Mouse (Mus musculus) limb, embryonic 14.5 days (tissue): ENCODE results near the gene Pde4dip. TPM values are rescaled to one million over a fixed set of nuclear protein-coding genes. Genes with fewer than 3 reads are reported as not detected.

Experiments
- ATAC-seq: fragments of 200-750 bp; cut with Nextera tagmentation; 2 replicates; pipeline ENCODE4 v1.8.0; 2017; ENCODE audit warnings: low read depth, moderate number of reproducible peaks, moderate TSS enrichment; ENCODE audit not compliant: low FRiP score
- DNase-seq: peaks from one replicate; pipeline ENCODE4 v3.0.0-alpha.2; 2015; ENCODE audit warnings: low spot score
- H3K27ac ChIP-seq: fragments of 300-500 bp; sonication (generic); replicated peaks from 2 replicates; pipeline ENCODE4 v1.5.1; 2014; ENCODE audit warnings: low read depth, mild to moderate bottlenecking, low read length, moderate library complexity, mixed read lengths
- H3K27me3 ChIP-seq: fragments of 300-500 bp; sonication (generic); 2 replicates; pipeline ENCODE4 v1.6.1; 2014; ENCODE audit warnings: low read length, mixed read lengths; ENCODE audit not compliant: control insufficient read depth, insufficient read depth
- H3K36me3 ChIP-seq: fragments of 300-500 bp; sonication (generic); 2 replicates; pipeline ENCODE4 v1.6.1; 2014; ENCODE audit warnings: mild to moderate bottlenecking, low read length, moderate library complexity, mixed read lengths; ENCODE audit not compliant: control insufficient read depth, insufficient read depth
- H3K4me1 ChIP-seq: fragments of 300-500 bp; sonication (generic); 2 replicates; pipeline ENCODE4 v1.6.1; 2014; ENCODE audit warnings: antibody characterized with exemption, low read length, mixed read lengths; ENCODE audit not compliant: control insufficient read depth, insufficient read depth
- H3K4me2 ChIP-seq: fragments of 300-500 bp; sonication (generic); replicated peaks from 2 replicates; pipeline ENCODE4 v1.6.1; 2014; ENCODE audit warnings: low read depth, mild to moderate bottlenecking, low read length, moderate library complexity; ENCODE audit not compliant: severe bottlenecking
- H3K4me3 ChIP-seq: fragments of 300-500 bp; sonication (generic); replicated peaks from 2 replicates; pipeline ENCODE4 v1.5.1; 2014; ENCODE audit warnings: low read length
- H3K9ac ChIP-seq: fragments of 300-500 bp; sonication (generic); 2 replicates; pipeline ENCODE4 v1.6.1; 2014; ENCODE audit warnings: mild to moderate bottlenecking, low read depth, low read length, moderate library complexity; ENCODE audit not compliant: severe bottlenecking
- H3K9me3 ChIP-seq: fragments of 300-500 bp; sonication (generic); 2 replicates; pipeline ENCODE4 v1.6.1; 2016; ENCODE audit warnings: low read length; ENCODE audit not compliant: control insufficient read depth
- POLR2A ChIP-seq: fragments of 200-500 bp; IDR thresholded peaks from 2 replicates; pipeline ENCODE4 v1.8.0; 2012; ENCODE audit warnings: inconsistent platforms, mild to moderate bottlenecking, moderate library complexity, borderline replicate concordance; ENCODE audit not compliant: insufficient read depth, insufficient read length; ENCODE audit errors: extremely low read depth
- WGBS: fragments of 180-500 bp; shearing (Covaris S2); extraction: QIAGEN DNeasy Blood & Tissue Kit; methylation state at CpG from one replicate; pipeline ENCODE4 v1.1.7; 2014; 5-methylcytosine and 5-hydroxymethylcytosine counted together
- polyA plus RNA-seq, 2 experiments: library from polyadenylated mRNA; depleted of rRNA in 1 of 2; stranded (reverse) in 1 of 2; unstranded in 1 of 2; fragments of >200 nt; fragmentation: Nextera tagmentation in 1 of 2; extraction: Ambion mirVana in 1 of 2; gene quantifications; 2 replicates each; pipeline versions ENCODE4 v1.2.1 to v1.2.3; 2012 to 2014

Gene Pde4dip
- polyA plus RNA-seq, 2 experiments: 33.3 to 38.5 TPM

- H3K9me3 ChIP-seq: no peaks in the 10 kb centered on the region
- no peak for ATAC-seq
- no peaks in the 10 kb centered on the region for H3K27me3 ChIP-seq
- no peaks in the 10 kb centered on the region for H3K36me3 ChIP-seq
- H3K27ac ChIP-seq: no peak overlapping the region
- H3K9ac ChIP-seq: no peak overlapping the region
- WGBS: 91% methylated on average over 5 of the region's 5 CpGs
- no peak for DNase-seq
- no peaks in the 10 kb centered on the region for H3K4me1 ChIP-seq
- no peak overlapping the region for H3K4me2 ChIP-seq
- H3K4me3 ChIP-seq: no peak overlapping the region
- TF ChIP-seq POLR2A: no peak
Measured at GRCm38 (mm10) chr3:97881576-97881975, 6.9 kb downstream of the Pde4dip start.

- TF ChIP-seq POLR2A: no peak
- no peaks in the 10 kb centered on the region for H3K4me1 ChIP-seq
Measured at GRCm38 (mm10) chr3:97879222-97879621, 9.3 kb downstream of the Pde4dip start.

GRCm38 (mm10) chr3:97876259-97876658 is 12.2 kb downstream of the Pde4dip start:
- TF ChIP-seq POLR2A: no peak
- 11% methylated on average over 8 of the region's 8 CpGs for WGBS
- ATAC-seq (no peak), DNase-seq (no peak)
- Histone ChIP-seq H3K4me1 (no peaks in the 10 kb centered on the region), H3K4me2 (no peak overlapping the region), H3K9ac (no peak overlapping the region), H3K4me3 (no peak overlapping the region), H3K36me3 (no peaks in the 10 kb centered on the region), H3K27me3 (no peaks in the 10 kb centered on the region), H3K9me3 (no peaks in the 10 kb centered on the region), H3K27ac (no peak overlapping the region)

More at GRCm38 (mm10) chr3:97879222-97879621, 9.3 kb downstream of the Pde4dip start:
- H3K9ac ChIP-seq: no peak overlapping the region
- H3K4me3 ChIP-seq: no peak overlapping the region
- no peaks in the 10 kb centered on the region for H3K36me3 ChIP-seq
- H3K27me3 ChIP-seq: no peaks in the 10 kb centered on the region
- WGBS: 16% methylated on average over 5 of the region's 5 CpGs
- ATAC-seq (no peak), DNase-seq (peak; percentile 82)
- no peak overlapping the region for H3K27ac ChIP-seq
- H3K4me2 ChIP-seq: no peak overlapping the region
- no peaks in the 10 kb centered on the region for H3K9me3 ChIP-seq

GRCm38 (mm10) chr3:97874777-97875176 is 13.7 kb downstream of the Pde4dip start:
- H3K27me3 ChIP-seq: no peaks in the 10 kb centered on the region
- H3K9ac ChIP-seq: no peak overlapping the region
- H3K27ac ChIP-seq: no peak overlapping the region
- H3K4me3 ChIP-seq: no peak overlapping the region
- ATAC-seq: peak; percentile 44; the same call in 1 of the 2 replicates
- 19% methylated on average over 5 of the region's 5 CpGs for whole genome bisulfite sequencing
- H3K4me1 ChIP-seq: no peaks in the 10 kb centered on the region
- H3K4me2 ChIP-seq: no peak overlapping the region
- DNase-seq: no peak
- TF ChIP-seq POLR2A: no peak
- no peaks in the 10 kb centered on the region for H3K9me3 ChIP-seq
- no peaks in the 10 kb centered on the region for H3K36me3 ChIP-seq

- no peak overlapping the region for H3K27ac ChIP-seq
- peaks cover 7% of the 10 kb centered on the region; the same call in 1 of the 2 replicates for H3K4me1 ChIP-seq
- DNase-seq (no peak), ATAC-seq (no peak)
- TF ChIP-seq POLR2A: no peak
- H3K4me3 ChIP-seq: no peak overlapping the region
- no peaks in the 10 kb centered on the region for H3K9me3 ChIP-seq
- WGBS: 68% methylated on average over 4 of the region's 4 CpGs
- H3K4me2 ChIP-seq: no peak overlapping the region
- H3K9ac ChIP-seq: no peak overlapping the region
- H3K36me3 ChIP-seq: no peaks in the 10 kb centered on the region
- H3K27me3 ChIP-seq: peaks cover 18% of the 10 kb centered on the region; the same call in 1 of the 2 replicates
Measured at GRCm38 (mm10) chr3:97869730-97870129, 18.8 kb downstream of the Pde4dip start.

GRCm38 (mm10) chr3:97868733-97869132 is 19.8 kb downstream of the Pde4dip start:
- H3K27me3 ChIP-seq: peaks cover 18% of the 10 kb centered on the region; the same call in 1 of the 2 replicates

More at GRCm38 (mm10) chr3:97868733-97869132, 19.8 kb downstream of the Pde4dip start:
- Histone ChIP-seq H3K9ac (no peak overlapping the region), H3K4me3 (no peak overlapping the region), H3K4me1 (peaks cover 7% of the 10 kb centered on the region; the same call in 1 of the 2 replicates), H3K36me3 (no peaks in the 10 kb centered on the region), H3K27ac (no peak overlapping the region), H3K4me2 (no peak overlapping the region), H3K9me3 (no peaks in the 10 kb centered on the region)
- TF ChIP-seq POLR2A: no peak
- ATAC-seq (no peak), DNase-seq (no peak)
- WGBS: 49% methylated on average over 5 of the region's 5 CpGs
